Mouse (Mus musculus): ENCODE measurements around the gene Klf5. TPM values are rescaled to one million over a fixed set of nuclear protein-coding genes. Genes with fewer than 3 reads are reported as not detected.

Klf5 gene
- total and polyA plus RNA-seq, 2 experiments from 2014 or later, result 6.2 to 12.1 TPM

- Histone ChIP-seq H3K27me3 (ENCODE audit: insufficient read depth, low read length) (no peaks in the 10 kb centered on the region), H3K27ac (ENCODE audit: low read depth, low read length) (no peak overlapping the region), H3K9ac (no peak overlapping the region), H3K9me3 (ENCODE audit: low read length) (no peaks in the 10 kb centered on the region), H3K36me3 (ENCODE audit: insufficient read depth) (no peaks in the 10 kb centered on the region; the same call in 1 of the 2 replicates), H3K4me1 (ENCODE audit: insufficient read depth) (no peaks in the 10 kb centered on the region; the same call in 1 of the 2 replicates), H3K4me3 (ENCODE audit: low read depth, low read length) (no peak overlapping the region), H3K4me2 (ENCODE audit: low read depth) (no peak overlapping the region)
- no peak for TF ChIP-seq CTCF (IDR thresholded peaks at IDR 0.05; ENCODE audit: low read depth)
- no peak for ATAC-seq
- DNase-seq, result no peak
- WGBS, result 68% methylated on average over 6 of the region's 6 CpGs
Observed at GRCm38 (mm10) chr14:99349606-99350005, 51.1 kb downstream of the Klf5 start.

DNA sequence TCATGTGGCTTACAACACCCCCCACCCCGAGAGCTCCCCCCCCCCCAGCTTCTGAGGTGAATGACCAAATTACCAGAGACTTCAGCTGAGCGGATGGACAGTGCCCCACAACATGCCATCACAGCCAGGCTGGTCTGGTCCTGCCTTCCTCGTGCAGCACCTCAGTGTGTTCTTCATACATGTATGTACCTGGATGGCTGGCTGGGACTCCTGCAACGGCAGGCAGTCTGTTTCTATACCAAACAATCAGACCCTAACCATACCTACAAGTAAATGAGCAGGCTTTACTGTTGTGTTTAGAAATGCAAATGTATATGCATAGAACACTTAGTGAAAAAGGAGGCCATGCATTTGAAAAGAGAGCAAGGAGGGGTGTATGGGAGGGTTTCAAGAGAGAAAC lies 54.5 kb downstream of the Klf5 start:
- ATAC-seq (no peak), DNase-seq (no peak)
- WGBS, result 46% methylated on average over 4 of the region's 4 CpGs
- no peak for TF ChIP-seq CTCF (IDR thresholded peaks at IDR 0.05; ENCODE audit: low read depth)
- Histone ChIP-seq H3K4me1 (ENCODE audit: insufficient read depth) (no peaks in the 10 kb centered on the region; the same call in 1 of the 2 replicates), H3K27me3 (ENCODE audit: insufficient read depth, low read length) (no peaks in the 10 kb centered on the region), H3K4me2 (ENCODE audit: low read depth) (no peak overlapping the region), H3K4me3 (ENCODE audit: low read depth, low read length) (no peak overlapping the region), H3K36me3 (ENCODE audit: insufficient read depth) (no peaks in the 10 kb centered on the region; the same call in 1 of the 2 replicates), H3K27ac (ENCODE audit: low read depth, low read length) (no peak overlapping the region), H3K9me3 (ENCODE audit: low read length) (no peaks in the 10 kb centered on the region), H3K9ac (no peak overlapping the region)

DNA sequence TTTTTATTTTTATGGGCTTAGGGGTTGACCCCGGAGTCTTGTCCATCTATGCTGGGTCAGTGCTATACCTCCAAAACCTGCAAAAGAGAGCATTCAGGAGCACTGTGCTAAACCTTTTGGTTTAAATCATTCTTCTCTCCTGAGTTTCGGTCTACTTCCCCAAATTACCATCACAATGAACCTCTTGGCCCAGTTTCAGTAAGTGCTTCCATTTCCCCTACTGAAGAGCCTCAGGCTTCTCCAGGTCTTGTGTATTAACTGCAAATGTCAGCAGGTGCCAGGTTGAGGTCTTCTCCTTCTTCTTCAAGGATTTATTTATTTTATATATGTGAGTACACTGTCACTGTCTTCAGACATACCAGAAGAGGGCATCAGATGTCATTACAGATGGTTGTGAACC lies 55.6 kb downstream of the Klf5 start:
- Histone ChIP-seq H3K4me1 (ENCODE audit: insufficient read depth) (no peaks in the 10 kb centered on the region), H3K9me3 (ENCODE audit: low read length) (no peaks in the 10 kb centered on the region), H3K27me3 (ENCODE audit: insufficient read depth, low read length) (no peaks in the 10 kb centered on the region), H3K4me3 (ENCODE audit: low read depth, low read length) (no peak overlapping the region), H3K27ac (ENCODE audit: low read depth, low read length) (no peak overlapping the region), H3K9ac (no peak overlapping the region), H3K4me2 (ENCODE audit: low read depth) (no peak overlapping the region), H3K36me3 (ENCODE audit: insufficient read depth) (no peaks in the 10 kb centered on the region; the same call in 1 of the 2 replicates)
- ATAC-seq (no peak), DNase-seq (no peak)
- no peak for TF ChIP-seq CTCF (IDR thresholded peaks at IDR 0.05; ENCODE audit: low read depth)
- 53% methylated on average over 2 of the region's 2 CpGs for WGBS

GRCm38 (mm10) chr14:99354761-99355609 lies 56.5 kb downstream of the Klf5 start:
- no peak for ATAC-seq
- no peak overlapping the region for H3K27ac ChIP-seq (ENCODE audit: low read depth, low read length)
- 93% methylated on average over 10 of the region's 10 CpGs for WGBS
- H3K4me3 ChIP-seq (ENCODE audit: low read depth, low read length), result no peak overlapping the region
- H3K9ac ChIP-seq, result no peak overlapping the region
- H3K4me2 ChIP-seq (ENCODE audit: low read depth), result no peak overlapping the region
- TF ChIP-seq CTCF (IDR thresholded peaks at IDR 0.05; ENCODE audit: low read depth), result no peak
- no peak for DNase-seq
- H3K4me1 ChIP-seq (ENCODE audit: insufficient read depth), result no peaks in the 10 kb centered on the region
- H3K27me3 ChIP-seq (ENCODE audit: insufficient read depth, low read length), result no peaks in the 10 kb centered on the region
- no peaks in the 10 kb centered on the region for H3K36me3 ChIP-seq (ENCODE audit: insufficient read depth)
- H3K9me3 ChIP-seq (ENCODE audit: low read length), result no peaks in the 10 kb centered on the region

DNA sequence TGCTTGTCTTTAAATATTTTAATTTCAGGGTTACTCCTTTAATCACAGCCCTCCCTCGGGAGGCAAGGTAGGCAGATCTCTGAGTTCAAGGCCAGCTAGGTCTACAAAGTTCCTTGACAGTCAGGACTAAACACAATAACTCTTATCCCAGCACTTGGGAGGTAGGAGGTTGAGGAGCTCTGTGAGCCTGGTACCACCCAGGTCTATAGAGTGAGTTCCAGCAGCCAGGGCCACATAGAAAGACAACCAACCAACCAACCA lies 57.0 kb downstream of the Klf5 start:
- no peak overlapping the region for H3K4me3 ChIP-seq (ENCODE audit: low read depth, low read length)
- H3K9ac ChIP-seq, result no peak overlapping the region
- H3K4me1 ChIP-seq (ENCODE audit: insufficient read depth), result no peaks in the 10 kb centered on the region
- no peak for DNase-seq
- no peaks in the 10 kb centered on the region for H3K27me3 ChIP-seq (ENCODE audit: insufficient read depth, low read length)
- no peak for ATAC-seq
- no peak overlapping the region for H3K27ac ChIP-seq (ENCODE audit: low read depth, low read length)
- no peak overlapping the region for H3K4me2 ChIP-seq (ENCODE audit: low read depth)
- no peak for TF ChIP-seq CTCF (IDR thresholded peaks at IDR 0.05; ENCODE audit: low read depth)
- WGBS, result 80% methylated on average over 1 of the region's 1 CpGs
- H3K9me3 ChIP-seq (ENCODE audit: low read length), result no peaks in the 10 kb centered on the region
- no peaks in the 10 kb centered on the region for H3K36me3 ChIP-seq (ENCODE audit: insufficient read depth)

DNA sequence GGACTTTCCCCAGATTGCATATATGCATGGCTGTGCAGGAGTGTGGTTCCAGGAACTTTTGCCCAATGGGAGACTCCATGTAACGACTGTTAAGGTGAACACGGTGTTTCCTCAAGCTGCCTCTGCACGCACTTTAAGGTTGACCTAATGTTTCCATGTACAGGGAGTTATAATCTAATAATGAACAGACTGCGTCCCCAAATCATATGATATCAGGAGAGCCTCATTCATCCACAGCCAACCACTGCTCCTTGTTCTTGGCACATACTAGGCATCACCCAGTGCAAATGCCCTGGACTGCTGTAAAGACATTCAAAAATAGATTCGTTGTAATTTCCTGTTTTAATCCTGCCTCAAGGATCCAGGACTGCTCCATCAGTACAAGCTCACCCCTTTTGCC lies 64.5 kb downstream of the Klf5 start:
- DNase-seq, result no peak
- H3K4me3 ChIP-seq (ENCODE audit: low read depth, low read length), result no peak overlapping the region
- H3K9me3 ChIP-seq (ENCODE audit: low read length), result no peaks in the 10 kb centered on the region
- no peak for ATAC-seq
- H3K9ac ChIP-seq, result no peak overlapping the region
- no peaks in the 10 kb centered on the region for H3K27me3 ChIP-seq (ENCODE audit: insufficient read depth, low read length)
- H3K4me2 ChIP-seq (ENCODE audit: low read depth), result no peak overlapping the region
- WGBS, result 92% methylated on average over 5 of the region's 5 CpGs
- H3K4me1 ChIP-seq (ENCODE audit: insufficient read depth), result peaks cover 4% of the 10 kb centered on the region; the same call in 1 of the 2 replicates
- no peak for TF ChIP-seq CTCF (IDR thresholded peaks at IDR 0.05; ENCODE audit: low read depth)
- no peak overlapping the region for H3K27ac ChIP-seq (ENCODE audit: low read depth, low read length)
- no peaks in the 10 kb centered on the region for H3K36me3 ChIP-seq (ENCODE audit: insufficient read depth)

GRCm38 (mm10) chr14:99364007-99364784 lies 65.7 kb downstream of the Klf5 start:
- Histone ChIP-seq H3K4me2 (ENCODE audit: low read depth) (no peak overlapping the region), H3K36me3 (ENCODE audit: insufficient read depth) (no peaks in the 10 kb centered on the region), H3K27ac (ENCODE audit: low read depth, low read length) (no peak overlapping the region), H3K9ac (no peak overlapping the region), H3K4me1 (ENCODE audit: insufficient read depth) (peaks cover 4% of the 10 kb centered on the region; the same call in 1 of the 2 replicates), H3K4me3 (ENCODE audit: low read depth, low read length) (no peak overlapping the region), H3K9me3 (ENCODE audit: low read length) (no peaks in the 10 kb centered on the region), H3K27me3 (ENCODE audit: insufficient read depth, low read length) (no peaks in the 10 kb centered on the region)
- no peak for TF ChIP-seq CTCF (IDR thresholded peaks at IDR 0.05; ENCODE audit: low read depth)
- 84% methylated on average over 12 of the region's 12 CpGs for WGBS
- ATAC-seq (no peak), DNase-seq (no peak)

Other genes with a start within 250 kb of the Klf5 start
- gene Pibf1, start 199.3 kb upstream of the Klf5 start, total RNA-seq (2014; rRNA removed), result 18.8 and 20.6 TPM in 2 replicates
- 9.3 and 12.6 TPM in 2 replicates for gene Pibf1, start 199.3 kb upstream of the Klf5 start, polyA plus RNA-seq (2015; fragmentation: Nextera tagmentation; extraction: Ambion mirVana)
- 25.3 and 28.0 TPM in 2 replicates for gene Dis3, start 198.9 kb upstream of the Klf5 start, total RNA-seq (2014; rRNA removed)
- gene Dis3, start 198.9 kb upstream of the Klf5 start, polyA plus RNA-seq (2015; fragmentation: Nextera tagmentation; extraction: Ambion mirVana), result 22.5 and 26.3 TPM in 2 replicates